Mouse (Mus musculus) liver, embryonic 14.5 days (tissue): ENCODE results near the gene Trim62. TPM values are rescaled to one million over a fixed set of nuclear protein-coding genes. Genes with fewer than 3 reads are reported as not detected.

Experiments used
- ATAC-seq: fragments of 200-750 bp; cut with Nextera tagmentation; 2 replicates; pipeline ENCODE4 v1.8.0; 2017; ENCODE audit warnings: moderate number of reproducible peaks, mild to moderate bottlenecking, moderate library complexity; ENCODE audit not compliant: insufficient read depth
- DNase-seq, 3 experiments: peaks; one replicate each; pipeline ENCODE4 v3.0.0-alpha.2; 2012 to 2013; ENCODE audit warnings: low read depth in 3 of 3, low spot score in 3 of 3
- H3K27ac ChIP-seq: fragments of 300-500 bp; sonication (generic); 2 replicates; pipeline ENCODE4 v1.5.1; 2014; ENCODE audit warnings: moderate library complexity, mild to moderate bottlenecking, control low read depth, inconsistent platforms
- H3K27me3 ChIP-seq: fragments of 300-500 bp; sonication (generic); 2 replicates; pipeline ENCODE4 v1.6.1; 2014; ENCODE audit warnings: mild to moderate bottlenecking, low read length, moderate library complexity; ENCODE audit not compliant: control insufficient read depth, insufficient read depth
- H3K36me3 ChIP-seq: fragments of 300-500 bp; sonication (generic); replicated peaks from 2 replicates; pipeline ENCODE4 v1.6.1; 2014; ENCODE audit warnings: low read depth; ENCODE audit not compliant: control insufficient read depth, insufficient read depth
- H3K4me1 ChIP-seq, 2 experiments: fragments of 200-500 bp in 1 of 2; fragments of 300-500 bp in 1 of 2; sonication (generic) in 1 of 2; replicated peaks; 2 replicates each; pipeline ENCODE4 v1.6.1; 2012 to 2014; ENCODE audit warnings: antibody characterized with exemption in 1 of 2, inconsistent platforms in 1 of 2, low read length in 1 of 2; ENCODE audit not compliant: control insufficient read depth in 2 of 2, insufficient read depth in 2 of 2
- H3K4me2 ChIP-seq: fragments of 300-500 bp; sonication (generic); 2 replicates; pipeline ENCODE4 v1.6.1; 2014; ENCODE audit warnings: low read depth, mild to moderate bottlenecking, control low read depth, moderate library complexity
- H3K4me3 ChIP-seq, 2 experiments: fragments of 200-500 bp in 1 of 2; fragments of 300-500 bp in 1 of 2; sonication (generic) in 1 of 2; 2 replicates each; pipeline ENCODE4 v1.5.1; 2012 to 2014; ENCODE audit warnings: low read depth in 2 of 2, low read length in 2 of 2, mild to moderate bottlenecking in 2 of 2, control low read depth in 1 of 2, inconsistent platforms in 1 of 2, moderate library complexity in 1 of 2; ENCODE audit not compliant: insufficient read depth in 1 of 2
- H3K9ac ChIP-seq: fragments of 300-500 bp; sonication (generic); replicated peaks from 2 replicates; pipeline ENCODE4 v1.6.1; 2014; ENCODE audit warnings: mild to moderate bottlenecking, control low read depth, moderate library complexity
- H3K9me3 ChIP-seq: fragments of 300-500 bp; sonication (generic); 2 replicates; pipeline ENCODE4 v1.6.1; 2016; ENCODE audit warnings: low read length, mixed read lengths; ENCODE audit not compliant: control insufficient read depth
- CTCF ChIP-seq: IDR thresholded peaks from 2 replicates; pipeline ENCODE4 v1.5.1; 2016; ENCODE audit warnings: antibody characterized with exemption, low read depth, control low read depth
- EP300 ChIP-seq: IDR thresholded peaks from 2 replicates; pipeline ENCODE4 v1.6.1; 2016; ENCODE audit warnings: antibody characterized with exemption, low read depth
- WGBS: fragments of 180-500 bp; shearing (Covaris S2); extraction: QIAGEN DNeasy Blood & Tissue Kit; methylation state at CpG from one replicate; pipeline ENCODE4 v1.1.7; 2014; ENCODE audit not compliant: insufficient replicate concordance; 5-methylcytosine and 5-hydroxymethylcytosine counted together
- polyA plus RNA-seq, 2 experiments: library from polyadenylated mRNA; depleted of rRNA in 1 of 2; stranded (reverse) in 1 of 2; unstranded in 1 of 2; fragments of >200 nt; fragmentation: Nextera tagmentation in 1 of 2; extraction: Ambion mirVana in 1 of 2; gene quantifications; 2 replicates each; pipeline versions ENCODE4 v1.2.1 to v1.2.3; 2012 to 2014

Trim62 gene
- polyA plus RNA-seq, 2 experiments, result 0.25 to 0.30 TPM

GRCm38 (mm10) chr4:128845367-128845973, 37.9 kb upstream of the Trim62 start:
- Histone ChIP-seq H3K4me1 (peaks cover 0 to 13% of the 10 kb centered on the region in 2 experiments; a peak in 2 of 4 replicates), H3K4me3 (no peak overlapping the region), H3K9me3 (no peaks in the 10 kb centered on the region), H3K9ac (no peak overlapping the region), H3K27me3 (no peaks in the 10 kb centered on the region), H3K27ac (no peak overlapping the region), H3K4me2 (no peak overlapping the region), H3K36me3 (no peaks in the 10 kb centered on the region)
- DNase-seq (no peak), ATAC-seq (no peak)
- 66% methylated on average over 12 of the region's 12 CpGs for WGBS
- TF ChIP-seq EP300, result no peak
- no peak for TF ChIP-seq CTCF

- TF ChIP-seq EP300 (no peak), CTCF (no peak)
- peaks cover 3 to 13% of the 10 kb centered on the region in 2 experiments; a peak in 3 of 4 replicates for H3K4me1 ChIP-seq
- 64% methylated on average over 3 of the region's 3 CpGs for WGBS
- ATAC-seq (no peak), DNase-seq (no peak)
- no peak overlapping the region for H3K27ac ChIP-seq
- H3K4me3 ChIP-seq, result no peak overlapping the region
- no peak overlapping the region for H3K4me2 ChIP-seq
- no peak overlapping the region for H3K9ac ChIP-seq
- no peaks in the 10 kb centered on the region for H3K27me3 ChIP-seq
- no peaks in the 10 kb centered on the region for H3K9me3 ChIP-seq
- H3K36me3 ChIP-seq, result no peaks in the 10 kb centered on the region
Measured at GRCm38 (mm10) chr4:128848961-128849360, 34.4 kb upstream of the Trim62 start.

- TF ChIP-seq CTCF, result no peak
- TF ChIP-seq EP300, result no peak
- DNase-seq (no peak), ATAC-seq (no peak)
- Histone ChIP-seq H3K4me2 (no peak overlapping the region), H3K4me1 (peaks cover 3 to 15% of the 10 kb centered on the region in 2 experiments; a peak in 3 of 4 replicates), H3K4me3 (no peak overlapping the region), H3K9me3 (no peaks in the 10 kb centered on the region), H3K36me3 (no peaks in the 10 kb centered on the region), H3K27me3 (no peaks in the 10 kb centered on the region), H3K9ac (no peak overlapping the region), H3K27ac (no peak overlapping the region)
- 59% methylated on average over 7 of the region's 7 CpGs for WGBS
Measured at GRCm38 (mm10) chr4:128849686-128850085, 33.7 kb upstream of the Trim62 start.

- Histone ChIP-seq H3K9ac (no peak overlapping the region), H3K9me3 (no peaks in the 10 kb centered on the region), H3K27me3 (no peaks in the 10 kb centered on the region), H3K36me3 (no peaks in the 10 kb centered on the region), H3K4me1 (peaks cover 30 to 38% of the 10 kb centered on the region in 2 experiments), H3K27ac (no peak overlapping the region), H3K4me2 (no peak overlapping the region), H3K4me3 (no peak overlapping the region)
- no peak for DNase-seq
- no peak for ATAC-seq
- 63% methylated on average over 12 of the region's 12 CpGs for WGBS
- TF ChIP-seq EP300 (no peak), CTCF (no peak)
Measured at GRCm38 (mm10) chr4:128852266-128852887, 31.0 kb upstream of the Trim62 start.

GRCm38 (mm10) chr4:128853117-128853516, 30.3 kb upstream of the Trim62 start:
- no peaks in the 10 kb centered on the region for H3K27me3 ChIP-seq
- WGBS, result 77% methylated on average over 11 of the region's 11 CpGs
- no peaks in the 10 kb centered on the region for H3K36me3 ChIP-seq
- H3K4me2 ChIP-seq, result no peak overlapping the region
- no peak overlapping the region for H3K9ac ChIP-seq
- no peak for ATAC-seq
- no peak overlapping the region for H3K4me3 ChIP-seq
- H3K27ac ChIP-seq, result no peak overlapping the region
- peaks cover 35 to 43% of the 10 kb centered on the region in 2 experiments for H3K4me1 ChIP-seq
- no peak for TF ChIP-seq EP300
- TF ChIP-seq CTCF, result no peak
- DNase-seq, result no peak
- H3K9me3 ChIP-seq, result no peaks in the 10 kb centered on the region
